Mouse (Mus musculus): Measurements from ENCODE around the gene Snrpb. TPM values are rescaled to one million over a fixed set of nuclear protein-coding genes. Genes with fewer than 3 reads are reported as not detected.

The Snrpb gene
- polyA plus RNA-seq, 1 experiment from 2014 or later, result 315 TPM

Other genes with a start within 250 kb of the Snrpb start
- gene Tgm3, start 167.1 kb downstream of the Snrpb start, polyA plus RNA-seq (2014; fragmentation: Nextera tagmentation; extraction: Ambion mirVana), result 0.04 TPM in 1 of 2 replicates, not detected in the other
- 0.11 TPM in 1 of 2 replicates, not detected in the other for gene Tgm6, start 67.0 kb downstream of the Snrpb start, polyA plus RNA-seq (2014; fragmentation: Nextera tagmentation; extraction: Ambion mirVana)
- gene Tmc2, start 15.8 kb upstream of the Snrpb start, polyA plus RNA-seq (2014; fragmentation: Nextera tagmentation; extraction: Ambion mirVana), result 0.05 TPM in 1 of 2 replicates, not detected in the other
- 230 and 261 TPM in 2 replicates for gene Nop56, start 95.0 kb upstream of the Snrpb start, polyA plus RNA-seq (2014; fragmentation: Nextera tagmentation; extraction: Ambion mirVana)
- 180 and 183 TPM in 2 replicates for gene Idh3b, start 105.1 kb upstream of the Snrpb start, polyA plus RNA-seq (2014; fragmentation: Nextera tagmentation; extraction: Ambion mirVana)
- gene Ebf4, start 115.8 kb upstream of the Snrpb start, polyA plus RNA-seq (2014; fragmentation: Nextera tagmentation; extraction: Ambion mirVana), result 6.1 and 6.5 TPM in 2 replicates
- gene Cpxm1, start 218.2 kb upstream of the Snrpb start, polyA plus RNA-seq (2014; fragmentation: Nextera tagmentation; extraction: Ambion mirVana), result 11.7 and 24.1 TPM in 2 replicates
- 0.23 and 0.28 TPM in 2 replicates for gene Gm28372, start 225.8 kb upstream of the Snrpb start, polyA plus RNA-seq (2014; fragmentation: Nextera tagmentation; extraction: Ambion mirVana)
- 0.91 TPM in 1 of 2 replicates, not detected in the other for gene 1700020A23Rik, start 225.9 kb upstream of the Snrpb start, polyA plus RNA-seq (2014; fragmentation: Nextera tagmentation; extraction: Ambion mirVana)
- not detected in 2 replicates for gene Tmem239, start 227.1 kb upstream of the Snrpb start, polyA plus RNA-seq (2014; fragmentation: Nextera tagmentation; extraction: Ambion mirVana)
- 76.4 and 81.7 TPM in 2 replicates for gene Vps16, start 244.9 kb upstream of the Snrpb start, polyA plus RNA-seq (2014; fragmentation: Nextera tagmentation; extraction: Ambion mirVana)
- 10.8 and 11.5 TPM in 2 replicates for gene Pced1a, start 245.3 kb upstream of the Snrpb start, polyA plus RNA-seq (2014; fragmentation: Nextera tagmentation; extraction: Ambion mirVana)